In genomic region chr4:40144543-40144942, GRCm38 (mm10) we compare ENCODE assay signal across 9 mouse cellular contexts. TPM values are rescaled to one million over a fixed set of nuclear protein-coding genes. Genes with fewer than 3 reads are reported as not detected.
DNase-seq lines count a peak whose midpoint lies in the region; ATAC-seq and TF ChIP-seq lines count a peak whose summit lies in the region.
"Had no signal": no experiment of that assay in that cellular context is flagged by ENCODE, and none has a peak within 500 bp of the region (broad histone marks: within the 10 kb centered on the region; RNA-seq: fewer than 3 reads in every experiment).

No protein-coding gene starts in this region.

- no peak for TF ChIP-seq POLR2A in embryonic fibroblast, embryonic 13.5 days (IDR thresholded peaks at IDR 0.05; ENCODE audit: low read depth, low read length)

- peak overlapping the region; percentile 81 for H3K4me3 ChIP-seq in kidney, embryonic 14.5 days (ENCODE audit: low read length)
- H3K4me3 ChIP-seq in embryonic fibroblast, embryonic 13.5 days (ENCODE audit: insufficient read depth, low read length), result peak overlapping the region; percentile 97
- H3K4me3 ChIP-seq in limb, embryonic 13.5 days, result peak overlapping the region; percentile 80
- H3K4me3 ChIP-seq in neural tube, embryonic 15.5 days (replicated peaks), result peak overlapping the region; percentile 82

- no peak overlapping the region for H3K27ac ChIP-seq in kidney, embryonic 14.5 days (ENCODE audit: low read depth, low read length)
- no peak overlapping the region for H3K27ac ChIP-seq in embryonic fibroblast, embryonic 13.5 days (ENCODE audit: insufficient read depth, low read length)
- H3K27ac ChIP-seq in limb, embryonic 13.5 days, result no peak overlapping the region
- H3K27ac ChIP-seq in neural tube, embryonic 15.5 days (replicated peaks), result no peak overlapping the region

- no peak for TF ChIP-seq CTCF in embryonic fibroblast, embryonic 13.5 days (IDR thresholded peaks at IDR 0.05; ENCODE audit: borderline replicate concordance, insufficient read depth, low read length)

- 10% methylated on average over 1 of the region's 1 CpGs for WGBS in kidney, embryonic 14.5 days
- 19% methylated on average over 1 of the region's 1 CpGs for WGBS in limb, embryonic 13.5 days
- 14% methylated on average over 1 of the region's 1 CpGs for WGBS in neural tube, embryonic 15.5 days

- no peaks in the 10 kb centered on the region for H3K36me3 ChIP-seq in kidney, embryonic 14.5 days (ENCODE audit: control insufficient read depth, insufficient read depth, low read length)
- H3K36me3 ChIP-seq in limb, embryonic 13.5 days, result peaks cover 4% of the 10 kb centered on the region
- no peaks in the 10 kb centered on the region for H3K36me3 ChIP-seq in neural tube, embryonic 15.5 days

- peaks cover 19% of the 10 kb centered on the region for H3K4me1 ChIP-seq in kidney, embryonic 14.5 days (ENCODE audit: control insufficient read depth, insufficient read depth, low read length)
- peaks cover 5% of the 10 kb centered on the region for H3K4me1 ChIP-seq in embryonic fibroblast, embryonic 13.5 days (ENCODE audit: control insufficient read depth, insufficient read depth, low read length)
- peaks cover 21% of the 10 kb centered on the region for H3K4me1 ChIP-seq in limb, embryonic 13.5 days
- peaks cover 28% of the 10 kb centered on the region for H3K4me1 ChIP-seq in neural tube, embryonic 15.5 days

- H3K4me2 ChIP-seq in kidney, embryonic 14.5 days (replicated peaks; ENCODE audit: low read depth, low read length), result peak overlapping the region; percentile 71
- H3K4me2 ChIP-seq in limb, embryonic 13.5 days (replicated peaks), result peak overlapping the region; percentile 79
- peak overlapping the region; percentile 76 for H3K4me2 ChIP-seq in neural tube, embryonic 15.5 days

- H3K27me3 ChIP-seq in kidney, embryonic 14.5 days (ENCODE audit: control insufficient read depth, insufficient read depth, low read length), result no peaks in the 10 kb centered on the region
- H3K27me3 ChIP-seq in limb, embryonic 13.5 days, result no peaks in the 10 kb centered on the region
- H3K27me3 ChIP-seq in neural tube, embryonic 15.5 days (replicated peaks), result no peaks in the 10 kb centered on the region

- H3K9ac ChIP-seq in kidney, embryonic 14.5 days (ENCODE audit: low read depth, low read length), result peak overlapping the region; percentile 83; the same call in 1 of the 2 replicates
- 0 out of 2 replicates have a peak overlapping the region, but pooled peaks have one; percentile 39 for H3K9ac ChIP-seq in limb, embryonic 13.5 days
- H3K9ac ChIP-seq in neural tube, embryonic 15.5 days (replicated peaks), result 0 out of 2 replicates have a peak overlapping the region, but pooled peaks have one; percentile 28

- ATAC-seq in kidney, embryonic 14.5 days (ENCODE audit: low FRiP score, low TSS enrichment), result no peak
- no peak for ATAC-seq in limb, embryonic 13.5 days (ENCODE audit: low FRiP score, low read depth)
- no peak for ATAC-seq in neural tube, embryonic 15.5 days (ENCODE audit: low FRiP score)

- no peak for DNase-seq in kidney, adult 18-20 months
- no peak for DNase-seq in spleen, postnatal 10 days (ENCODE audit: low spot score in 2 of 2)
- DNase-seq in spleen, postnatal 14 days (ENCODE audit: low spot score in 2 of 2), result no peak
- no peak for DNase-seq in layer of hippocampus, postnatal 14 days (ENCODE audit: low spot score in 2 of 2)
- DNase-seq: gastrocnemius, postnatal 10 days had no signal

- no peaks in the 10 kb centered on the region for H3K9me3 ChIP-seq in kidney, embryonic 14.5 days (ENCODE audit: control insufficient read depth, low read length)
- no peaks in the 10 kb centered on the region for H3K9me3 ChIP-seq in limb, embryonic 13.5 days
- no peaks in the 10 kb centered on the region for H3K9me3 ChIP-seq in neural tube, embryonic 15.5 days (replicated peaks)

RNA-seq across cellular contexts. Expression of gene Aco1, which starts 1.7 kb away (rescaled TPM):
- 32.6 and 72.8 TPM in 2 replicates for polyA plus RNA-seq in kidney, embryonic 14.5 days (2014; fragmentation: Nextera tagmentation; extraction: Ambion mirVana)
- polyA plus RNA-seq in embryonic fibroblast, embryonic 13.5 days (2011; ENCODE audit: insufficient read length, low read depth, missing spikeins), result 44.6 and 46.0 TPM in 2 replicates
- 50.1 and 51.9 TPM in 2 replicates for polyA plus RNA-seq in limb, embryonic 13.5 days (2015; fragmentation: Nextera tagmentation; extraction: Ambion mirVana)
- 40.8 and 42.2 TPM in 2 replicates for polyA plus RNA-seq in neural tube, embryonic 15.5 days (2015; fragmentation: Nextera tagmentation; extraction: Ambion mirVana)
- total RNA-seq in layer of hippocampus, postnatal 14 days (2021), result 10 to 100 TPM; 37.1 to 44.8 TPM

Comparison
In these comparisons a context has a peak if more than half of its experiments do, and no peak if none do; other contexts are left out.
1. H3K9ac ChIP-seq: peak in every context shown above with its lines; median percentile 83 in kidney, embryonic 14.5 days; 39 in limb, embryonic 13.5 days; 28 in neural tube, embryonic 15.5 days.